Mouse (Mus musculus) hematopoietic stem cell, adult 5-6 weeks (primary cell): Measurements from ENCODE around the gene Tekt1. TPM values are rescaled to one million over a fixed set of nuclear protein-coding genes. Genes with fewer than 3 reads are reported as not detected.

ENCODE experiments used
- ATAC-seq, 2 experiments: fragments of 125-278 bp in 1 of 2; replicated peaks in 1 of 2; 2 replicates each; pipeline ENCODE4 v1.8.0; 2016 to 2017; ENCODE audit warnings: inconsistent platforms in 2 of 2, mild to moderate bottlenecking in 2 of 2, moderate number of reproducible peaks in 2 of 2, low read depth in 1 of 2, moderate TSS enrichment in 1 of 2; ENCODE audit not compliant: low FRiP score in 2 of 2, poor library complexity in 2 of 2, severe bottlenecking in 2 of 2, insufficient read depth in 1 of 2, low TSS enrichment in 1 of 2
- total RNA-seq: library from RNA; stranded (forward); fragments of 172-1452, 232-1000 nt; gene quantifications from 2 replicates; pipeline ENCODE4 v1.2.3, GENCODE M21; 2017

Gene Tekt1
- total RNA-seq, 1 experiment from 2014 or later = not detected

DNA sequence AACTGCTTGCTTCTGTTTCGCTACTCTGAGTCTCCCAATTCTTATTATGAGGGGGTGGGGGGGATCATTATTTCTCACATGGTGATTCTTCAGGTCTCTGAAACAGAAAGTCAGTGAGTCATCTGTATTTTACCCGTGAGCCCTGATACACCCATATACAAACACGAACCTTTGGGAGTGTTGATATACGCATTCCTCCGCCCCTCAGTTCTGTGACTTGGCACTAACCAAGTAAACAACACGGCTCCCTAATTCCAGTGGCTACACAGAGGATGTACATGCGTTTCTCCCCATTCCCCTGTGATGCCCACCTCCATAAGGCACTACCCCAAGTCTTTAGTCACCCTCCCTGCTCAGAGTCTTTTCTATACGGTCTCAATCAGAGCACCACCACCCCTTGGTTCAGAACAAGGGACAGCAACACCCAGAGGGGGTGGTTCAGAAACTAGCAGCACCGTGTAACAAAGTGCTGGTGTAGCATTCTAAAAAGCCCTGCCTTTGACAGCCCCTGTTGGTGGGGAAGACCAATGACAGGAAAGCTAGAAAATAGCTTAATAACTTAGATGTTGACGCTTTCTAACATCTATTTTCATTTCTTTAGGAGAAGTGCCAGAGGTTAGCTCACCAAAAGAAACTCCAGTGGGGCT, 50.8 kb downstream of the Tekt1 start:
- no peak for ATAC-seq

DNA sequence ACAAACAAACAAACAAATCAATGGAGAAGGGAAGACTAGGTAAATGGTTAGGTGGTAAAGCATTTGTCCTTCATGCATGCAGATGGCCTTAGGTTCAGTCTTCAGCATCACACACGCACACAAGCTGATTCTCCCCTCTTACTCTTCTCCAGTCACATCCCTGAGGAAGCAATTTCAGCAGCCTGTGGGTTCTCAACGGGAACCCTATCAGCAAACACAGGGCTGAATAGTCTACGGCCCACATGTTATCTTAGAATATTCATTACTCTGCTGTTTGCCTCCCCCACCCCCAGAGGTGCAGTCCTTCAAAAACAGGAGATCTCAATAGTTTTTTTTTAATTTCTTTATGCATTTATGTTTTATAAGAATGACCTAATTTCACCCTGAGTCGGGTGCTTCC, 51.8 kb downstream of the Tekt1 start:
- ATAC-seq = no peak

DNA sequence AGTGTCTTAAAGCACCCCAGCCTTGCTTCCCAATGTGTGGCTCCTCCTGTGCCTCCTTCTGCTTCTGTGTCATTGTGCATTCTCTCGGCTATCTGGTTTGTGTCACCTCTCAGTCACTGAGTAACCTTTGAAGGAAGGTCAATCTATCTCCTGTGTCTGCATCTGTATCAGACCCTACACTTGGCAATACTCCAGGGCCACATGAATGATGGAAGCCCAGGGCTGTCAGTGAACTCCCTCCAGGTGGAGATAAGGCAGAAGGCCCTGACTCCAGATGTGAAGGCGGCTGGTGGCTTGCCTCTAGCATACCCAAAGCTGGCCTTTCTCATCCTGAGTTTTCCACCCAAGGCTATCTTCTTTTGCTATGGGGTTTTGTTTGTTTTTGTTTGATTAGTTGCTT, 53.3 kb downstream of the Tekt1 start:
- no peak for ATAC-seq

- no peak for ATAC-seq
Measured at GRCm38 (mm10) chr11:72307461-72307860, 54.8 kb downstream of the Tekt1 start.

- ATAC-seq = no peak
Measured at GRCm38 (mm10) chr11:72302230-72302629, 60.0 kb downstream of the Tekt1 start.

- peak; percentile 91 to 96 for ATAC-seq
Measured at GRCm38 (mm10) chr11:72301334-72301733, 60.9 kb downstream of the Tekt1 start, which contains the start of gene Xaf1. Gene Xaf1, plus strand, starts transcription at chr11:72301629.

Other genes with a start within 250 kb of the Tekt1 start
- not detected in 2 replicates for gene Pitpnm3, start 226.7 kb downstream of the Tekt1 start, total RNA-seq
- gene Gm43951, start 155.6 kb downstream of the Tekt1 start, total RNA-seq = 0.50 and 1.2 TPM in 2 replicates
- gene 4933427D14Rik, start 155.0 kb downstream of the Tekt1 start, total RNA-seq = 28.3 and 40.3 TPM in 2 replicates
- 25.6 and 33.7 TPM in 2 replicates for gene Txndc17, start 154.9 kb downstream of the Tekt1 start, total RNA-seq
- 23.0 and 24.4 TPM in 2 replicates for gene Med31, start 146.8 kb downstream of the Tekt1 start, total RNA-seq
- not detected in 2 replicates for gene Slc13a5, start 95.2 kb downstream of the Tekt1 start, total RNA-seq
- gene Xaf1, start 60.8 kb downstream of the Tekt1 start, total RNA-seq = 41.7 and 58.5 TPM in 2 replicates
- not detected in 2 replicates for gene Fbxo39, start 48.0 kb downstream of the Tekt1 start, total RNA-seq
- gene Smtnl2, start 49.3 kb upstream of the Tekt1 start, total RNA-seq = 0.35 and 0.44 TPM in 2 replicates
- not detected in 2 replicates for gene Ggt6, start 73.1 kb upstream of the Tekt1 start, total RNA-seq
- gene Mybbp1a, start 78.9 kb upstream of the Tekt1 start, total RNA-seq = 145 and 148 TPM in 2 replicates
- 87.2 and 89.3 TPM in 2 replicates for gene Spns2, start 127.5 kb upstream of the Tekt1 start, total RNA-seq
- gene Spns3, start 188.1 kb upstream of the Tekt1 start, total RNA-seq = 15.2 and 23.5 TPM in 2 replicates
- 44.2 and 45.9 TPM in 2 replicates for gene Ube2g1, start 244.8 kb upstream of the Tekt1 start, total RNA-seq